Mouse (Mus musculus) neural tube, embryonic 11.5 days (tissue): Measurements from ENCODE around the gene Armh4. TPM values are rescaled to one million over a fixed set of nuclear protein-coding genes. Genes with fewer than 3 reads are reported as not detected.

Source experiments
- ATAC-seq: fragments of 200-750 bp; cut with Nextera tagmentation; 2 replicates; pipeline ENCODE4 v1.8.0; 2017; ENCODE audit warnings: moderate number of reproducible peaks, mild to moderate bottlenecking, moderate TSS enrichment, moderate library complexity; ENCODE audit not compliant: insufficient read depth, low FRiP score, low TSS enrichment
- DNase-seq: peaks from one replicate; pipeline ENCODE4 v3.0.0-alpha.2; 2015; ENCODE audit warnings: low spot score
- H3K27ac ChIP-seq: fragments of 300-500 bp; sonication (generic); 2 replicates; pipeline ENCODE4 v1.5.1; 2014; ENCODE audit warnings: low read depth, mild to moderate bottlenecking, low read length
- H3K27me3 ChIP-seq: fragments of 300-500 bp; sonication (generic); 2 replicates; pipeline ENCODE4 v1.6.1; 2014; ENCODE audit warnings: mild to moderate bottlenecking, low read length, mixed read lengths; ENCODE audit not compliant: control insufficient read depth, insufficient read depth
- H3K36me3 ChIP-seq: fragments of 300-500 bp; sonication (generic); 2 replicates; pipeline ENCODE4 v1.6.1; 2014; ENCODE audit warnings: mild to moderate bottlenecking, low read length, moderate library complexity, mixed read lengths; ENCODE audit not compliant: control insufficient read depth, insufficient read depth
- H3K4me1 ChIP-seq: fragments of 300-500 bp; sonication (generic); 2 replicates; pipeline ENCODE4 v1.6.1; 2014; ENCODE audit warnings: low read length, mixed read lengths; ENCODE audit not compliant: control insufficient read depth, insufficient read depth
- H3K4me2 ChIP-seq: fragments of 300-500 bp; sonication (generic); 2 replicates; pipeline ENCODE4 v1.6.1; 2014; ENCODE audit warnings: low read depth, mild to moderate bottlenecking, moderate library complexity
- H3K4me3 ChIP-seq: fragments of 300-500 bp; sonication (generic); 2 replicates; pipeline ENCODE4 v1.5.1; 2014; ENCODE audit warnings: low read depth, low read length
- H3K9ac ChIP-seq: fragments of 300-500 bp; sonication (generic); 2 replicates; pipeline ENCODE4 v1.6.1; 2014; ENCODE audit warnings: mild to moderate bottlenecking, low read length
- H3K9me3 ChIP-seq: fragments of 300-500 bp; sonication (generic); 2 replicates; pipeline ENCODE4 v1.6.1; 2016; ENCODE audit warnings: low read length; ENCODE audit not compliant: control insufficient read depth
- WGBS: fragments of 180-500 bp; shearing (Covaris S2); extraction: QIAGEN DNeasy Blood & Tissue Kit; methylation state at CpG from one replicate; pipeline ENCODE4 v1.1.7; 2014; 5-methylcytosine and 5-hydroxymethylcytosine counted together
- polyA plus RNA-seq: library from polyadenylated mRNA; unstranded; fragments of >200 nt; fragmentation: Nextera tagmentation; extraction: Ambion mirVana; gene quantifications from 2 replicates; pipeline ENCODE4 v1.2.1, GENCODE M21; 2014

The Armh4 gene
- polyA plus RNA-seq, 1 experiment from 2014 or later: 36.9 TPM

GRCm38 (mm10) chr14:49711016-49711415 lies 72.2 kb downstream of the Armh4 start:
- Histone ChIP-seq H3K9me3 (no peaks in the 10 kb centered on the region), H3K27ac (no peak overlapping the region), H3K27me3 (no peaks in the 10 kb centered on the region), H3K36me3 (no peaks in the 10 kb centered on the region), H3K4me2 (no peak overlapping the region), H3K4me3 (no peak overlapping the region), H3K9ac (no peak overlapping the region), H3K4me1 (no peaks in the 10 kb centered on the region)
- 44% methylated on average over 3 of the region's 3 CpGs for WGBS
- ATAC-seq: no peak
- no peak for DNase-seq

GRCm38 (mm10) chr14:49703432-49704200 lies 79.6 kb downstream of the Armh4 start:
- ATAC-seq (no peak), DNase-seq (no peak)
- H3K36me3 ChIP-seq: no peaks in the 10 kb centered on the region
- no peaks in the 10 kb centered on the region for H3K4me1 ChIP-seq
- no peak overlapping the region for H3K9ac ChIP-seq
- H3K27me3 ChIP-seq: no peaks in the 10 kb centered on the region
- no peak overlapping the region for H3K4me3 ChIP-seq
- no peaks in the 10 kb centered on the region for H3K9me3 ChIP-seq
- WGBS: 73% methylated on average over 3 of the region's 3 CpGs
- H3K27ac ChIP-seq: no peak overlapping the region
- no peak overlapping the region for H3K4me2 ChIP-seq

GRCm38 (mm10) chr14:49679511-49680284 lies 103.5 kb downstream of the Armh4 start:
- no peak overlapping the region for H3K4me2 ChIP-seq
- H3K9ac ChIP-seq: no peak overlapping the region
- H3K27me3 ChIP-seq: no peaks in the 10 kb centered on the region
- ATAC-seq (no peak), DNase-seq (no peak)
- no peaks in the 10 kb centered on the region for H3K9me3 ChIP-seq
- no peaks in the 10 kb centered on the region for H3K4me1 ChIP-seq
- no peak overlapping the region for H3K4me3 ChIP-seq
- no peak overlapping the region for H3K27ac ChIP-seq
- no peaks in the 10 kb centered on the region for H3K36me3 ChIP-seq
- 63% methylated on average over 5 of the region's 5 CpGs for WGBS

GRCm38 (mm10) chr14:49676580-49676979 lies 106.6 kb downstream of the Armh4 start:
- Histone ChIP-seq H3K9me3 (no peaks in the 10 kb centered on the region), H3K4me1 (no peaks in the 10 kb centered on the region), H3K27ac (no peak overlapping the region), H3K9ac (no peak overlapping the region), H3K4me3 (no peak overlapping the region), H3K27me3 (no peaks in the 10 kb centered on the region), H3K36me3 (no peaks in the 10 kb centered on the region), H3K4me2 (no peak overlapping the region)
- DNase-seq: no peak
- ATAC-seq: no peak
- WGBS: 39% methylated on average over 2 of the region's 2 CpGs

- DNase-seq: no peak
- no peaks in the 10 kb centered on the region for H3K36me3 ChIP-seq
- WGBS: 61% methylated on average over 4 of the region's 4 CpGs
Observed at GRCm38 (mm10) chr14:49660444-49660843, 122.7 kb downstream of the Armh4 start.

GRCm38 (mm10) chr14:49649191-49649590 lies 134.0 kb downstream of the Armh4 start:
- H3K27me3 ChIP-seq: no peaks in the 10 kb centered on the region
- 80% methylated on average over 1 of the region's 1 CpGs for WGBS
- H3K9ac ChIP-seq: no peak overlapping the region
- ATAC-seq (no peak), DNase-seq (no peak)
- no peaks in the 10 kb centered on the region for H3K4me1 ChIP-seq
- H3K27ac ChIP-seq: no peak overlapping the region
- H3K4me3 ChIP-seq: no peak overlapping the region
- H3K36me3 ChIP-seq: no peaks in the 10 kb centered on the region
- H3K4me2 ChIP-seq: no peak overlapping the region
- H3K9me3 ChIP-seq: no peaks in the 10 kb centered on the region

More at GRCm38 (mm10) chr14:49660444-49660843, 122.7 kb downstream of the Armh4 start:
- Histone ChIP-seq H3K27ac (no peak overlapping the region), H3K4me3 (no peak overlapping the region), H3K4me1 (no peaks in the 10 kb centered on the region), H3K9me3 (no peaks in the 10 kb centered on the region), H3K4me2 (no peak overlapping the region), H3K9ac (no peak overlapping the region), H3K27me3 (no peaks in the 10 kb centered on the region)
- ATAC-seq: no peak

GRCm38 (mm10) chr14:49637422-49637821 lies 145.8 kb downstream of the Armh4 start:
- ATAC-seq (no peak), DNase-seq (no peak)
- Histone ChIP-seq H3K9me3 (no peaks in the 10 kb centered on the region), H3K36me3 (no peaks in the 10 kb centered on the region), H3K4me3 (no peak overlapping the region), H3K4me1 (no peaks in the 10 kb centered on the region), H3K9ac (no peak overlapping the region), H3K4me2 (no peak overlapping the region), H3K27me3 (no peaks in the 10 kb centered on the region), H3K27ac (no peak overlapping the region)
- 68% methylated on average over 1 of the region's 1 CpGs for whole genome bisulfite sequencing

- DNase-seq: no peak
Observed at GRCm38 (mm10) chr14:49626055-49626454, 157.1 kb downstream of the Armh4 start.

More at GRCm38 (mm10) chr14:49626055-49626454, 157.1 kb downstream of the Armh4 start:
- Histone ChIP-seq H3K36me3 (no peaks in the 10 kb centered on the region), H3K27me3 (no peaks in the 10 kb centered on the region), H3K9me3 (no peaks in the 10 kb centered on the region), H3K4me3 (no peak overlapping the region), H3K4me2 (no peak overlapping the region), H3K27ac (no peak overlapping the region), H3K9ac (no peak overlapping the region), H3K4me1 (no peaks in the 10 kb centered on the region)
- 54% methylated on average over 4 of the region's 4 CpGs for WGBS
- ATAC-seq: no peak
